Mouse (Mus musculus): ENCODE results near the gene Slc22a26. TPM values are rescaled to one million over a fixed set of nuclear protein-coding genes. Genes with fewer than 3 reads are reported as not detected.
"Not testable (repeated sequence)": the region's sequence is repeated elsewhere in the genome, so short reads cannot be mapped to it uniquely, and the experiment has no call there.

The Slc22a26 gene
- 0.06 and 0.19 TPM in 2 replicates for polyA plus RNA-seq (2015; fragmentation: Nextera tagmentation; extraction: Ambion mirVana)

- ATAC-seq (ENCODE audit: low FRiP score, low TSS enrichment), result no peak
- Histone ChIP-seq H3K4me3 (ENCODE audit: low read length) (no peak within 1 kb of the TSS), H3K36me3 (ENCODE audit: insufficient read depth, low read length) (no peaks in the 10 kb centered on the region), H3K4me1 (ENCODE audit: insufficient read depth, low read length) (no peaks in the 10 kb centered on the region), H3K9ac (replicated peaks; ENCODE audit: low read length) (no peak within 1 kb of the TSS), H3K27me3 (ENCODE audit: insufficient read depth, low read length) (no peaks in the 10 kb centered on the region), H3K27ac (ENCODE audit: low read length) (no peak within 1 kb of the TSS), H3K4me2 (replicated peaks; ENCODE audit: low read depth, low read length) (no peak within 1 kb of the TSS), H3K9me3 (ENCODE audit: low read length) (no peaks in the 10 kb centered on the region)
- WGBS, result 71% methylated on average over 1 of the region's 1 CpGs
Measured at GRCm38 (mm10) chr19:7802571-7802970, at the start of gene Slc22a26. Slc22a26 (minus strand) TSS chr19:7802667.

- H3K4me3 ChIP-seq (ENCODE audit: low read length), result no peak overlapping the region
- no peak for ATAC-seq (ENCODE audit: low FRiP score, low TSS enrichment)
- 77% methylated on average over 2 of the region's 2 CpGs for WGBS
- no peaks in the 10 kb centered on the region for H3K27me3 ChIP-seq (ENCODE audit: insufficient read depth, low read length)
- H3K36me3 ChIP-seq (ENCODE audit: insufficient read depth, low read length), result no peaks in the 10 kb centered on the region
- no peaks in the 10 kb centered on the region for H3K4me1 ChIP-seq (ENCODE audit: insufficient read depth, low read length)
- H3K4me2 ChIP-seq (replicated peaks; ENCODE audit: low read depth, low read length), result no peak overlapping the region
- H3K9me3 ChIP-seq (ENCODE audit: low read length), result no peaks in the 10 kb centered on the region
- no peak overlapping the region for H3K27ac ChIP-seq (ENCODE audit: low read length)
- no peak overlapping the region for H3K9ac ChIP-seq (replicated peaks; ENCODE audit: low read length)
Measured at GRCm38 (mm10) chr19:7829851-7830250, 27.4 kb upstream of the Slc22a26 start.

- Histone ChIP-seq H3K9me3 (ENCODE audit: low read length) (no peaks in the 10 kb centered on the region), H3K9ac (replicated peaks; ENCODE audit: low read length) (no peak overlapping the region), H3K27me3 (ENCODE audit: insufficient read depth, low read length) (no peaks in the 10 kb centered on the region), H3K4me2 (replicated peaks; ENCODE audit: low read depth, low read length) (no peak overlapping the region), H3K4me3 (ENCODE audit: low read length) (no peak overlapping the region), H3K4me1 (ENCODE audit: insufficient read depth, low read length) (no peaks in the 10 kb centered on the region), H3K36me3 (ENCODE audit: insufficient read depth, low read length) (no peaks in the 10 kb centered on the region), H3K27ac (ENCODE audit: low read length) (no peak overlapping the region)
- 84% methylated on average over 1 of the region's 1 CpGs for WGBS
- no peak for ATAC-seq (ENCODE audit: low FRiP score, low TSS enrichment)
Measured at GRCm38 (mm10) chr19:7790571-7790970, 11.9 kb downstream of the Slc22a26 start.

GRCm38 (mm10) chr19:7775306-7775705 is 27.2 kb downstream of the Slc22a26 start:
- WGBS, result 75% methylated on average over 4 of the region's 4 CpGs
- Histone ChIP-seq H3K9ac (replicated peaks; ENCODE audit: low read length) (no peak overlapping the region), H3K36me3 (ENCODE audit: insufficient read depth, low read length) (no peaks in the 10 kb centered on the region), H3K9me3 (ENCODE audit: low read length) (no peaks in the 10 kb centered on the region), H3K27ac (ENCODE audit: low read length) (no peak overlapping the region), H3K4me3 (ENCODE audit: low read length) (no peak overlapping the region), H3K27me3 (ENCODE audit: insufficient read depth, low read length) (no peaks in the 10 kb centered on the region), H3K4me1 (ENCODE audit: insufficient read depth, low read length) (no peaks in the 10 kb centered on the region), H3K4me2 (replicated peaks; ENCODE audit: low read depth, low read length) (no peak overlapping the region)
- no peak for ATAC-seq (ENCODE audit: low FRiP score, low TSS enrichment)

- Histone ChIP-seq H3K4me2 (replicated peaks; ENCODE audit: low read depth, low read length) (no peak overlapping the region), H3K27me3 (ENCODE audit: insufficient read depth, low read length) (no peaks in the 10 kb centered on the region), H3K4me3 (ENCODE audit: low read length) (no peak overlapping the region), H3K4me1 (ENCODE audit: insufficient read depth, low read length) (no peaks in the 10 kb centered on the region), H3K36me3 (ENCODE audit: insufficient read depth, low read length) (no peaks in the 10 kb centered on the region), H3K27ac (ENCODE audit: low read length) (no peak overlapping the region), H3K9ac (replicated peaks; ENCODE audit: low read length) (no peak overlapping the region), H3K9me3 (ENCODE audit: low read length) (no peaks in the 10 kb centered on the region)
- 93% methylated on average over 2 of the region's 2 CpGs for WGBS
- ATAC-seq (ENCODE audit: low FRiP score, low TSS enrichment), result no peak
Measured at GRCm38 (mm10) chr19:7766124-7766523, 36.3 kb downstream of the Slc22a26 start.

GRCm38 (mm10) chr19:7765599-7765998 is 36.9 kb downstream of the Slc22a26 start:
- Histone ChIP-seq H3K4me3 (ENCODE audit: low read length) (no peak overlapping the region), H3K27me3 (ENCODE audit: insufficient read depth, low read length) (no peaks in the 10 kb centered on the region), H3K9me3 (ENCODE audit: low read length) (no peaks in the 10 kb centered on the region), H3K27ac (ENCODE audit: low read length) (no peak overlapping the region), H3K9ac (replicated peaks; ENCODE audit: low read length) (no peak overlapping the region), H3K4me2 (replicated peaks; ENCODE audit: low read depth, low read length) (no peak overlapping the region), H3K4me1 (ENCODE audit: insufficient read depth, low read length) (no peaks in the 10 kb centered on the region), H3K36me3 (ENCODE audit: insufficient read depth, low read length) (no peaks in the 10 kb centered on the region)
- WGBS, result 72% methylated on average over 3 of the region's 3 CpGs
- no peak for ATAC-seq (ENCODE audit: low FRiP score, low TSS enrichment)

GRCm38 (mm10) chr19:7753371-7753770 is 49.1 kb downstream of the Slc22a26 start:
- ATAC-seq (ENCODE audit: low FRiP score, low TSS enrichment); H3K9ac ChIP-seq (replicated peaks; ENCODE audit: low read length); H3K4me3 ChIP-seq (ENCODE audit: low read length); H3K9me3 ChIP-seq (ENCODE audit: low read length); H3K27me3 ChIP-seq (ENCODE audit: insufficient read depth, low read length); H3K36me3 ChIP-seq (ENCODE audit: insufficient read depth, low read length); H3K27ac ChIP-seq (ENCODE audit: low read length); H3K4me1 ChIP-seq (ENCODE audit: insufficient read depth, low read length); H3K4me2 ChIP-seq (replicated peaks; ENCODE audit: low read depth, low read length): not testable (repeated sequence)
- WGBS, result 75% methylated on average over 13 of the region's 13 CpGs

Other genes starting within 250 kb of the Slc22a26 start
- 10.5 and 10.8 TPM in 2 replicates for gene Pla2g16, start 245.2 kb downstream of the Slc22a26 start, polyA plus RNA-seq (2015; fragmentation: Nextera tagmentation; extraction: Ambion mirVana)
- gene Lgals12, start 195.5 kb downstream of the Slc22a26 start, polyA plus RNA-seq (2015; fragmentation: Nextera tagmentation; extraction: Ambion mirVana), result 1.6 and 2.3 TPM in 2 replicates
- 0.41 TPM in 1 of 2 replicates, not detected in the other for gene Hrasls5, start 190.1 kb downstream of the Slc22a26 start, polyA plus RNA-seq (2015; fragmentation: Nextera tagmentation; extraction: Ambion mirVana)
- 14.9 and 19.4 TPM in 2 replicates for gene Slc22a19, start 91.4 kb downstream of the Slc22a26 start, polyA plus RNA-seq (2015; fragmentation: Nextera tagmentation; extraction: Ambion mirVana)
- 2.2 and 2.3 TPM in 2 replicates for gene Slc22a27, start 163.4 kb upstream of the Slc22a26 start, polyA plus RNA-seq (2015; fragmentation: Nextera tagmentation; extraction: Ambion mirVana)

Measured in kidney, embryonic 16.5 days (tissue).